Mouse (Mus musculus): Measurements from ENCODE around the gene Pramef8.

DNA sequence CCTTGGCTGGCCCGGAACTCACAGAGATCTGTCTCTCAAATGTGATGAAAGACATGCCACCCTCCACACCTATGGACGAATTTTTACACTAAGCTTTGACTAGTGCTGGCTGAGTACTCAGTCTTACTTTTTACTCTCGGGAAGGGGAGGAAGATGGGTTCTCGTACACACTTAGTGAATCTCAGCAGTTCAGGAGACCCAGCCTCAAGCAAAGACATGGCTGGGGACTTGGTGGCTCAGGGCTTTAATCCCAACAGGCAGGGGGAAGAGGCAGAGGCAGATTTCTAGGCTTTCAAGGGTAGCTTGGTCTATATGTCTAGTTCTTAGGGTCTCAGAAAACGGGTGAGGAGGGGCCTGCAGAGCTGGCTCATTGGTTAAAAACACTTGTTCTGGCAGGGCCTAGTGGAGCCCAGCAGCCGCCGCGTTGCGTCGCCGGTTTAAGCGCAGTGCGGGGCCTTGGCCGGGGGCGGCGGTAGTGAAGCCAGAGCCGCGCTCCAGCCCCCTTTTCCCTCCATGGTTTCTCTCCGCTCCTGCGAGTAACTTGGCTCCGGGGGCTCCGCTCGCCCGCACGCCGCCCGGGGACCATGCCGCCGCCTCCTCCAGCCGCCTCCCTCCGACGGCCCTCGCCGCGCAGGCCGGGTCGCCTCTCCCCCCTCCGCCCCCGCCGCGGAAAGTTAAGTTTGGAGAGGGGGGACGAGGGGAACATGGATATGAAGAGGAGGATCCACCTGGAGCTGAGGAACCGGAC, 23.1 kb upstream of the Pramef8 start:
- TF ChIP-seq POLR2A (IDR thresholded peaks at IDR 0.05; ENCODE audit: borderline replicate concordance, extremely low read depth, insufficient read depth, insufficient read length, poor library complexity, severe bottlenecking) (no peak), CTCF (IDR thresholded peaks at IDR 0.05; ENCODE audit: borderline replicate concordance, extremely low read depth, insufficient read depth, insufficient read length) (peak; percentile 48)

Data from brain, embryonic 14.5 days (tissue).